Mouse (Mus musculus) limb, embryonic 15.5 days (tissue): ENCODE results near the gene Gja10. TPM values are rescaled to one million over a fixed set of nuclear protein-coding genes. Genes with fewer than 3 reads are reported as not detected.

Experiments
- ATAC-seq: fragments of 200-750 bp; cut with Nextera tagmentation; 2 replicates; pipeline ENCODE4 v1.8.0; 2017; ENCODE audit warnings: low read depth, moderate TSS enrichment; ENCODE audit not compliant: insufficient number of reproducible peaks, low FRiP score, low TSS enrichment
- H3K27ac ChIP-seq: fragments of 300-500 bp; sonication (generic); 2 replicates; pipeline ENCODE4 v1.5.1; 2015; ENCODE audit warnings: moderate library complexity, mild to moderate bottlenecking, inconsistent platforms
- H3K27me3 ChIP-seq: fragments of 300-500 bp; sonication (generic); 2 replicates; pipeline ENCODE4 v1.6.1; 2015; ENCODE audit warnings: inconsistent platforms
- H3K36me3 ChIP-seq: fragments of 300-500 bp; sonication (generic); 2 replicates; pipeline ENCODE4 v1.6.1; 2015; ENCODE audit warnings: inconsistent platforms
- H3K4me1 ChIP-seq: fragments of 300-500 bp; sonication (generic); 2 replicates; pipeline ENCODE4 v1.6.1; 2015; ENCODE audit warnings: inconsistent platforms
- H3K4me2 ChIP-seq: fragments of 300-500 bp; sonication (generic); 2 replicates; pipeline ENCODE4 v1.6.1; 2015; ENCODE audit warnings: mild to moderate bottlenecking, inconsistent platforms
- H3K4me3 ChIP-seq: fragments of 300-500 bp; sonication (generic); 2 replicates; pipeline ENCODE4 v1.5.1; 2015; ENCODE audit warnings: mild to moderate bottlenecking, inconsistent platforms
- H3K9ac ChIP-seq: fragments of 300-500 bp; sonication (generic); 2 replicates; pipeline ENCODE4 v1.6.1; 2015; ENCODE audit warnings: inconsistent platforms
- H3K9me3 ChIP-seq: fragments of 300-500 bp; sonication (generic); 2 replicates; pipeline ENCODE4 v1.6.1; 2016; ENCODE audit warnings: inconsistent platforms
- WGBS: fragments of 180-500 bp; shearing (Covaris S2); methylation state at CpG from one replicate; pipeline ENCODE4 v1.1.7; 2015; 5-methylcytosine and 5-hydroxymethylcytosine counted together
- polyA plus RNA-seq: library from polyadenylated mRNA; unstranded; fragments of >200 nt; fragmentation: Nextera tagmentation; extraction: Ambion mirVana; gene quantifications from 2 replicates; pipeline ENCODE4 v1.2.1, GENCODE M21; 2015

Gja10 gene
- polyA plus RNA-seq, 1 experiment from 2014 or later, result not detected

DNA sequence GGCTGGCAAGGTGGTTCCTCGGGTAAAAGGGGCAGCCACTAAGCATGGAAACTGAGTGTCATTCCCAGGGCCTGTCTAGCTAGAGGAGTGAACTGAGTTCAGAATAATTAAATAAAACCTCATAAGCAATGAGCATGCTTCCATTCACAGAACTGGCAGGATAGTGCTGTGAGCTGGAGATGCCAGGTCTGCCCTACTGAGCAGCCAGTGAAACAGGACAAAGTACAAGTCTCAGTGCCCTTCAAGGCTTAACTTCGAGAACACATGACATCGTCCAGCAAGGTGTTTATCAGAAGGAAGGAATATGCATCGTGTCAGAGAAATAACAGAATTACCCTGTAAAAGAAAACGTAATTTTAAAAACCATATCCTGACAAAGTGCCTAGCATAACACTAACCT, 29.0 kb downstream of the Gja10 start:
- H3K36me3 ChIP-seq, result 0 out of 2 replicates have a peak, but pooled peaks cover 2% of the 10 kb centered on the region
- no peak overlapping the region for H3K4me2 ChIP-seq
- H3K9ac ChIP-seq, result no peak overlapping the region
- H3K27ac ChIP-seq, result no peak overlapping the region
- peaks cover 6% of the 10 kb centered on the region; the same call in 1 of the 2 replicates for H3K4me1 ChIP-seq
- no peaks in the 10 kb centered on the region for H3K9me3 ChIP-seq
- H3K27me3 ChIP-seq, result no peaks in the 10 kb centered on the region
- no peak overlapping the region for H3K4me3 ChIP-seq
- no peak for ATAC-seq
- 85% methylated on average over 5 of the region's 5 CpGs for WGBS

- H3K36me3 ChIP-seq, result 0 out of 2 replicates have a peak, but pooled peaks cover 2% of the 10 kb centered on the region
- no peaks in the 10 kb centered on the region for H3K9me3 ChIP-seq
- 0 out of 2 replicates have a peak, but pooled peaks have one; percentile 45 for ATAC-seq
- no peaks in the 10 kb centered on the region for H3K27me3 ChIP-seq
- no peak overlapping the region for H3K9ac ChIP-seq
- no peak overlapping the region for H3K4me2 ChIP-seq
- 61% methylated on average over 1 of the region's 1 CpGs for WGBS
- peaks cover 6% of the 10 kb centered on the region; the same call in 1 of the 2 replicates for H3K4me1 ChIP-seq
- H3K27ac ChIP-seq, result no peak overlapping the region
- H3K4me3 ChIP-seq, result no peak overlapping the region
Observed at GRCm38 (mm10) chr4:32572118-32572517, 30.4 kb downstream of the Gja10 start.

DNA sequence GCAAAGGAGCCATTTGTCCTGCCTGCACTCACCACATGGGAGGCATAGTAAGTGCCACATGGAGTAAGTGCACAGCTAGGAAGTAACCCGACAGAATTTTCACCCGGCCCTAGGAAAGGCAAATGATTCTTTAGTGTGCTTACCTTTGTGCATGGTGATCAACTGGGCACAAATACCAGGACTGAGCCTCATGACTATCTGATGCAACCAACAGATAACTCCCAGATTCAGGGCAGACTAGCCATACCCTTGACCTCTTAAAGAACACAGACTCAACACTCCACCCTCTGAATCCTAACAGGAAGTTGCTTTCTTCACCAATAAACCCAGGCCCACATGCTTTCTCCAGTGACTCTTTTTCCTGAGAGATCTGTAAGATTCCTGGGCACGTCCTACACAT, 31.1 kb downstream of the Gja10 start:
- WGBS, result 54% methylated on average over 3 of the region's 3 CpGs
- H3K36me3 ChIP-seq, result 0 out of 2 replicates have a peak, but pooled peaks cover 2% of the 10 kb centered on the region
- no peak overlapping the region for H3K9ac ChIP-seq
- ATAC-seq, result no peak
- no peak overlapping the region for H3K4me2 ChIP-seq
- no peaks in the 10 kb centered on the region for H3K9me3 ChIP-seq
- no peaks in the 10 kb centered on the region for H3K27me3 ChIP-seq
- H3K4me1 ChIP-seq, result peaks cover 6% of the 10 kb centered on the region; the same call in 1 of the 2 replicates
- H3K27ac ChIP-seq, result no peak overlapping the region
- no peak overlapping the region for H3K4me3 ChIP-seq

GRCm38 (mm10) chr4:32570939-32571317, 31.6 kb downstream of the Gja10 start:
- 84% methylated on average over 8 of the region's 8 CpGs for WGBS
- H3K4me1 ChIP-seq, result peaks cover 6% of the 10 kb centered on the region; the same call in 1 of the 2 replicates
- no peak for ATAC-seq

DNA sequence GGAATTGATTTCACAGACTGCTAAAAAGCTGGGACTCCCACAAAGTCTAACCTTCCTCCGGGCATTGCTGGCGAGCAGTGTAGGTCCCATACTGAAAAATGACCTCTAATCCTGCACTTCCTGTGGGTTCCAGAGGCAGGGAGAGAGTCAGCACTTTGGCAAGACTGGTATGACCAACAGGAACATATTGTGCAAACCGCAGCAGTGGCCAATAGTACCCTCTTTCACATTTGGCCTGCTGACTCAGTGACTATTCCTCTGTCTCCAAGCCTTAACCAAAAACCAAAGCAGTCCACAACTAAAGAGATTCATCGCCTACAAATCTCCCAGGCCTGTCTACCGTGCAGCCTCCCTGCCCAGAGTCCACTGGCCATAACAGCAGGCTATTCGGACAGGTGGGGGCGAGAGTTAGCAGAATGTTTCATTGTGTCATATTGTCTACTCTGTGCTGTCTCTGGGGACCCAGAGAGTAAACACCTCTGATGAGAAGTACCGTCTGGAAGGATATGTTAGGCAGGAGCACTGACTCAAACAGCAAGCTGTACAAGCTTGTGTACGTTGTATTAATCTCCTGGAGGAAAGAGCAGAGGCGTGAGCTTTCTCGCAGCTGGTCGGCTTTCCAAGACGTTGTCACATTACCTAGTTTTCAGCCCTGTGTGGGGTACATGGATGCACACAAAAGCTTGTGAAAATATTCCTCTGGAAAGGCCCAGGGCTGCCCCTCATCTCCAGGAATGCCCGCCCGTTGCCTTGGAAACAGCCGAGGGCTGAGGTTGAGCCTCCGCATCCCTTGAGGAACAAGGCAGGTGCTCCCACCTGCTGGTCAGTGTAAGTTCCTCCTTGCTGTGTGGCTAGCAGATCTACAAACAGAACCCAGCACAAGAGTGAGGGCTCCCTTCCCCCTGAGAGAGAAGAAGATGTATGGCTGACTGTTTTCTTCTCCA, 32.3 kb downstream of the Gja10 start:
- no peaks in the 10 kb centered on the region for H3K9me3 ChIP-seq
- H3K36me3 ChIP-seq, result no peaks in the 10 kb centered on the region
- no peaks in the 10 kb centered on the region for H3K27me3 ChIP-seq
- H3K4me1 ChIP-seq, result peaks cover 6% of the 10 kb centered on the region; the same call in 1 of the 2 replicates
- no peak overlapping the region for H3K4me2 ChIP-seq
- WGBS, result 57% methylated on average over 17 of the region's 17 CpGs
- H3K27ac ChIP-seq, result no peak overlapping the region; the same call in none of the 2 replicates
- no peak overlapping the region for H3K4me3 ChIP-seq
- ATAC-seq, result no peak
- no peak overlapping the region for H3K9ac ChIP-seq

More at GRCm38 (mm10) chr4:32570939-32571317, 31.6 kb downstream of the Gja10 start:
- H3K27me3 ChIP-seq, result no peaks in the 10 kb centered on the region
- no peak overlapping the region for H3K4me3 ChIP-seq
- H3K9me3 ChIP-seq, result no peaks in the 10 kb centered on the region
- H3K9ac ChIP-seq, result no peak overlapping the region
- no peak overlapping the region; the same call in 1 of the 2 replicates for H3K27ac ChIP-seq
- no peaks in the 10 kb centered on the region for H3K36me3 ChIP-seq
- no peak overlapping the region for H3K4me2 ChIP-seq

GRCm38 (mm10) chr4:32569054-32569453, 33.5 kb downstream of the Gja10 start:
- peaks cover 7% of the 10 kb centered on the region; the same call in 1 of the 2 replicates for H3K36me3 ChIP-seq
- WGBS, result 64% methylated on average over 4 of the region's 4 CpGs
- no peak for ATAC-seq
- H3K27me3 ChIP-seq, result no peaks in the 10 kb centered on the region
- no peaks in the 10 kb centered on the region for H3K9me3 ChIP-seq
- no peak overlapping the region for H3K4me2 ChIP-seq
- H3K4me3 ChIP-seq, result no peak overlapping the region
- H3K27ac ChIP-seq, result no peak overlapping the region
- H3K9ac ChIP-seq, result no peak overlapping the region
- H3K4me1 ChIP-seq, result peaks cover 6% of the 10 kb centered on the region; the same call in 1 of the 2 replicates

- 88% methylated on average over 8 of the region's 8 CpGs for WGBS
- Histone ChIP-seq H3K27me3 (no peaks in the 10 kb centered on the region), H3K4me1 (peaks cover under 1% of the 10 kb centered on the region; the same call in 1 of the 2 replicates), H3K4me2 (no peak overlapping the region), H3K4me3 (no peak overlapping the region), H3K9me3 (no peaks in the 10 kb centered on the region), H3K36me3 (peaks cover 20% of the 10 kb centered on the region), H3K27ac (no peak overlapping the region), H3K9ac (no peak overlapping the region)
- no peak for ATAC-seq
Observed at GRCm38 (mm10) chr4:32564918-32565317, 37.6 kb downstream of the Gja10 start.

DNA sequence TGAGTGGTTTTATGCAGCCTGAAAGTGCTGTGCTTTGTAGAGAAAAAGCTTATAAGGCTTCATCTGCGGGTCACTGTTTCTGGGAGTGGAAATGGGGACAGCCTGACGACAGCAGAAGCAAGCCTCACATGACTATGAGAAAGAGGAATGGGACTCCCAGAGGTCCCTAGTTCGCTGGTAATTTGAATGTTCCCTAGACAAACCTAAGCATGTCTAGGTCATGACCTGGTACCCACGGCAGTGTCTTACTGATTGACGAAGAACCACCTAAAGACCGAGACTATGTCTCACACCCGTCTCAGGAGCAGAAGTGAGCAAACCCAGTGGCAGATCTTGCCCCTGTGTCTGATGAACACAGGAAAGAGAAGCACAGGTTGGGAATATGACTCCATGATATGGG, 38.1 kb downstream of the Gja10 start:
- Histone ChIP-seq H3K27ac (no peak overlapping the region), H3K9ac (no peak overlapping the region), H3K4me2 (no peak overlapping the region), H3K4me3 (no peak overlapping the region), H3K4me1 (no peaks in the 10 kb centered on the region), H3K9me3 (no peaks in the 10 kb centered on the region), H3K27me3 (no peaks in the 10 kb centered on the region), H3K36me3 (peaks cover 20% of the 10 kb centered on the region)
- 81% methylated on average over 7 of the region's 7 CpGs for WGBS
- ATAC-seq, result no peak

- no peak overlapping the region for H3K9ac ChIP-seq
- WGBS, result 93% methylated on average over 35 of the region's 35 CpGs
- no peaks in the 10 kb centered on the region for H3K9me3 ChIP-seq
- no peak overlapping the region for H3K4me2 ChIP-seq
- 0 out of 2 replicates have a peak, but pooled peaks have one; percentile 30 for ATAC-seq
- no peaks in the 10 kb centered on the region for H3K4me1 ChIP-seq
- no peak overlapping the region for H3K27ac ChIP-seq
- H3K27me3 ChIP-seq, result no peaks in the 10 kb centered on the region
- no peak overlapping the region for H3K4me3 ChIP-seq
- peaks cover 20% of the 10 kb centered on the region for H3K36me3 ChIP-seq
Observed at GRCm38 (mm10) chr4:32562319-32563115, 40.0 kb downstream of the Gja10 start.

- H3K4me3 ChIP-seq, result no peak overlapping the region
- no peak overlapping the region for H3K27ac ChIP-seq
- no peaks in the 10 kb centered on the region for H3K27me3 ChIP-seq
- 75% methylated on average over 12 of the region's 12 CpGs for WGBS
- no peaks in the 10 kb centered on the region for H3K9me3 ChIP-seq
- no peak overlapping the region for H3K9ac ChIP-seq
- no peak for ATAC-seq
- H3K36me3 ChIP-seq, result peaks cover 20% of the 10 kb centered on the region
- H3K4me1 ChIP-seq, result no peaks in the 10 kb centered on the region
- H3K4me2 ChIP-seq, result no peak overlapping the region
Observed at GRCm38 (mm10) chr4:32561555-32562095, 40.9 kb downstream of the Gja10 start.

- 62% methylated on average over 8 of the region's 8 CpGs for WGBS
- no peak overlapping the region for H3K9ac ChIP-seq
- peaks cover 20% of the 10 kb centered on the region for H3K36me3 ChIP-seq
- no peak overlapping the region for H3K27ac ChIP-seq
- H3K4me1 ChIP-seq, result no peaks in the 10 kb centered on the region
- no peaks in the 10 kb centered on the region for H3K27me3 ChIP-seq
- ATAC-seq, result no peak
- no peaks in the 10 kb centered on the region for H3K9me3 ChIP-seq
- H3K4me3 ChIP-seq, result no peak overlapping the region
- H3K4me2 ChIP-seq, result no peak overlapping the region
Observed at GRCm38 (mm10) chr4:32560724-32561554, 41.6 kb downstream of the Gja10 start.
